Mouse (Mus musculus): ENCODE measurements around the gene Ggt7. TPM values are rescaled to one million over a fixed set of nuclear protein-coding genes. Genes with fewer than 3 reads are reported as not detected.

Gene Ggt7
- polyA plus RNA-seq, 1 experiment from 2014 or later: 7.5 TPM

GRCm38 (mm10) chr2:155442916-155443315 is 75.1 kb downstream of the Ggt7 start:
- Histone ChIP-seq H3K27me3 (no peaks in the 10 kb centered on the region), H3K4me1 (peaks cover 10% of the 10 kb centered on the region), H3K9me3 (no peaks in the 10 kb centered on the region), H3K36me3 (peaks cover 5% of the 10 kb centered on the region; the same call in 1 of the 2 replicates), H3K27ac (no peak overlapping the region), H3K9ac (no peak overlapping the region), H3K4me3 (no peak overlapping the region), H3K4me2 (replicated peaks) (no peak overlapping the region)
- ATAC-seq (ENCODE audit: low FRiP score, low read depth): no peak
- WGBS: 59% methylated on average over 4 of the region's 4 CpGs

Other genes starting within 250 kb of the Ggt7 start
- gene Map1lc3a, start 241.9 kb downstream of the Ggt7 start, polyA plus RNA-seq (2015; fragmentation: Nextera tagmentation; extraction: Ambion mirVana): 213 and 216 TPM in 2 replicates
- 45.6 and 46.2 TPM in 2 replicates for gene Pigu, start 160.8 kb downstream of the Ggt7 start, polyA plus RNA-seq (2015; fragmentation: Nextera tagmentation; extraction: Ambion mirVana)
- 17.7 and 20.9 TPM in 2 replicates for gene Trp53inp2, start 137.2 kb downstream of the Ggt7 start, polyA plus RNA-seq (2015; fragmentation: Nextera tagmentation; extraction: Ambion mirVana)
- 23.7 and 24.7 TPM in 2 replicates for gene Ncoa6, start 44.3 kb downstream of the Ggt7 start, polyA plus RNA-seq (2015; fragmentation: Nextera tagmentation; extraction: Ambion mirVana)
- gene Acss2, start 289 bp downstream of the Ggt7 start, polyA plus RNA-seq (2015; fragmentation: Nextera tagmentation; extraction: Ambion mirVana): 13.0 and 13.2 TPM in 2 replicates
- 27.5 and 27.9 TPM in 2 replicates for gene Gss, start 74.6 kb upstream of the Ggt7 start, polyA plus RNA-seq (2015; fragmentation: Nextera tagmentation; extraction: Ambion mirVana)
- 2.7 and 3.7 TPM in 2 replicates for gene Myh7b, start 93.0 kb upstream of the Ggt7 start, polyA plus RNA-seq (2015; fragmentation: Nextera tagmentation; extraction: Ambion mirVana)
- gene Trpc4ap, start 174.1 kb upstream of the Ggt7 start, polyA plus RNA-seq (2015; fragmentation: Nextera tagmentation; extraction: Ambion mirVana): 150 and 160 TPM in 2 replicates
- 27.3 and 28.2 TPM in 2 replicates for gene Edem2, start 211.2 kb upstream of the Ggt7 start, polyA plus RNA-seq (2015; fragmentation: Nextera tagmentation; extraction: Ambion mirVana)
- gene Gm17581, start 217.6 kb upstream of the Ggt7 start, polyA plus RNA-seq (2015; fragmentation: Nextera tagmentation; extraction: Ambion mirVana): not detected in 2 replicates
- gene Procr, start 232.9 kb upstream of the Ggt7 start, polyA plus RNA-seq (2015; fragmentation: Nextera tagmentation; extraction: Ambion mirVana): 5.7 and 5.8 TPM in 2 replicates

Measured in limb, embryonic 13.5 days (tissue).